Mouse (Mus musculus): ENCODE results near the gene Cacna1d. TPM values are rescaled to one million over a fixed set of nuclear protein-coding genes. Genes with fewer than 3 reads are reported as not detected.

The Cacna1d gene
- polyA plus RNA-seq, 1 experiment from 2014 or later, result 13.5 TPM

DNA sequence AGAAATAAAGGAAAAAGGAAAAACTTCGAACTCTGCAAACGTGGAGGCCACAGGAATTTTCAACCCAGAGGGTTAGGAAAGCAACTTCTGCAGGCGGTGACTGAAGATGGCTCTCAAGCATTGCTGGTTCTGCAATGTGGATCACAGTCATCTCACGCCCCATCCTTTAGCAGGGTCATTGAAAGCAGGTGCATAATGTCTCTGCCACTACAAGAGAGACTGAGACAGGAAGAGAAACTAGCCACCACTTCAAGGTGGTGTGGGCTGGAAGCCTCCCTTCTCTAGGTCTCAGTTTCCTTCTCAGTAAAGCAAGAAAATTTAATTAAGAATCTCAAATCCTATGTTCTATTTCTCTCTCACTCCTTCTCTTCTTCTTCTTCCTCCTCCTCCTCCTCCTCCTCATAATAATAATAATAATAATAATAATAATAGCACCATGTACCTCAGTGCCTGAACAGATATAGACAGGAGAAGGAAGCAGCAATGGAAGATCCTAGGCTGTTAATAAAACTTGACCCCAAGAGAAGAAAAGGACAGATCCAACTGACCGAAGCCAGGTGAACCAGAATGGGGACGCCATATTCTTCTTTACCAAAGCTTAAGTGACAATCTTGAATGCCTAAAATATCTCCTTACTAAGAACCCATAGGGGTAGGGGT is 305.5 kb downstream of the Cacna1d start:
- WGBS, result 93% methylated on average over 6 of the region's 6 CpGs

DNA sequence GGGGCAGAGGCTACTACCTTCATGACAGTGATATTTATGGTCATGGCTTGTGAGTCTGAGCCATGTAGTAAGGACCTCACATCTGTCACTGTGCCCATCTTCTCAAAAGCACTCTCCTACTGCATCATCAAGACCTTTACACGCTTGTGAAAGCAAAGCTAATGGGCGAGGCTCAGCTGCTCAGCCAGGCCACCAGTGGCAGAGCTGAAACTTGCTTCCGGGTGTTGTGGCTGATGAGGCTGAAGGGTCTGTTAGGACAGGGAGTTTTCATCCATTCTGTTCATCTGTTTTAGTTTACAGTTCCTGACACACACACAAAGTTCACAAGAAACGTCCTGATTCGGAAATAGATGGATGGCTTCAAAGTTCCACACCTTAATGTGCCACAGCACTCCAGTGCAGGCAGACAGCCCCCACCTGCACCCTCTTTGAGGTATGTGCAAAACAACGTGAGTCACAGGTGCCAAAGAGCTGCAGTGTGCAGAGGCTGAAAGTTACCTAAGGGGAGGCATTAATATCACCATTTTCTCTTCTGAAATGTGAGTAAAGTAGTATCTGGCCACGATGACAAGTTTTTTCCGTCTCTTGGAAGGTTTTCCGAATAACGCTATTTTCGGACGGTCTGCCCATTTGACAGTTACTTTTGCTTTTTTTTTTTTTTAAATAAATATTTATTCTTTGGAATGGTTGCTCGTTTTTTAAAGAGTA is 306.7 kb downstream of the Cacna1d start:
- ATAC-seq (ENCODE audit: low FRiP score), result no peak
- Histone ChIP-seq H3K27ac (no peak overlapping the region), H3K27me3 (ENCODE audit: control insufficient read depth, insufficient read depth, low read length) (no peaks in the 10 kb centered on the region), H3K4me1 (replicated peaks; ENCODE audit: control insufficient read depth, insufficient read depth, low read length) (no peaks in the 10 kb centered on the region), H3K36me3 (replicated peaks; ENCODE audit: control insufficient read depth, insufficient read depth) (no peaks in the 10 kb centered on the region), H3K9ac (no peak overlapping the region), H3K4me2 (replicated peaks) (no peak overlapping the region), H3K9me3 (ENCODE audit: control insufficient read depth, low read length) (no peaks in the 10 kb centered on the region), H3K4me3 (replicated peaks; ENCODE audit: low read length) (no peak overlapping the region)
- 87% methylated on average over 13 of the region's 13 CpGs for WGBS
- no peak for DNase-seq (ENCODE audit: low spot score)

More for the DNA sequence above, 305.5 kb downstream of the Cacna1d start:
- no peaks in the 10 kb centered on the region for H3K4me1 ChIP-seq (replicated peaks; ENCODE audit: control insufficient read depth, insufficient read depth, low read length)
- H3K4me3 ChIP-seq (replicated peaks; ENCODE audit: low read length), result no peak overlapping the region
- H3K27me3 ChIP-seq (ENCODE audit: control insufficient read depth, insufficient read depth, low read length), result no peaks in the 10 kb centered on the region
- H3K27ac ChIP-seq, result no peak overlapping the region
- no peak for DNase-seq (ENCODE audit: low spot score)
- no peak overlapping the region for H3K4me2 ChIP-seq (replicated peaks)
- ATAC-seq (ENCODE audit: low FRiP score), result no peak
- H3K9me3 ChIP-seq (ENCODE audit: control insufficient read depth, low read length), result no peaks in the 10 kb centered on the region
- H3K36me3 ChIP-seq (replicated peaks; ENCODE audit: control insufficient read depth, insufficient read depth), result no peaks in the 10 kb centered on the region
- no peak overlapping the region for H3K9ac ChIP-seq

- Histone ChIP-seq H3K4me2 (replicated peaks) (no peak overlapping the region), H3K36me3 (replicated peaks; ENCODE audit: control insufficient read depth, insufficient read depth) (no peaks in the 10 kb centered on the region), H3K9me3 (ENCODE audit: control insufficient read depth, low read length) (no peaks in the 10 kb centered on the region), H3K27ac (no peak overlapping the region), H3K4me3 (replicated peaks; ENCODE audit: low read length) (no peak overlapping the region), H3K9ac (no peak overlapping the region), H3K27me3 (ENCODE audit: control insufficient read depth, insufficient read depth, low read length) (no peaks in the 10 kb centered on the region), H3K4me1 (replicated peaks; ENCODE audit: control insufficient read depth, insufficient read depth, low read length) (no peaks in the 10 kb centered on the region)
- 85% methylated on average over 5 of the region's 5 CpGs for WGBS
- DNase-seq (ENCODE audit: low spot score), result no peak
- no peak for ATAC-seq (ENCODE audit: low FRiP score)
These were observed 307.2 kb downstream of the Cacna1d start for GRCm38 (mm10) chr14:30184013-30184412.

- H3K27me3 ChIP-seq (ENCODE audit: control insufficient read depth, insufficient read depth, low read length), result no peaks in the 10 kb centered on the region
- no peaks in the 10 kb centered on the region for H3K36me3 ChIP-seq (replicated peaks; ENCODE audit: control insufficient read depth, insufficient read depth)
- no peak overlapping the region for H3K27ac ChIP-seq
- H3K4me2 ChIP-seq (replicated peaks), result no peak overlapping the region
- ATAC-seq (ENCODE audit: low FRiP score) (no peak), DNase-seq (ENCODE audit: low spot score) (no peak)
- H3K4me1 ChIP-seq (replicated peaks; ENCODE audit: control insufficient read depth, insufficient read depth, low read length), result no peaks in the 10 kb centered on the region
- WGBS, result 76% methylated on average over 18 of the region's 18 CpGs
- no peaks in the 10 kb centered on the region for H3K9me3 ChIP-seq (ENCODE audit: control insufficient read depth, low read length)
- H3K9ac ChIP-seq, result no peak overlapping the region
- no peak overlapping the region for H3K4me3 ChIP-seq (replicated peaks; ENCODE audit: low read length)
These were observed 308.4 kb downstream of the Cacna1d start for GRCm38 (mm10) chr14:30182624-30183524.

DNA sequence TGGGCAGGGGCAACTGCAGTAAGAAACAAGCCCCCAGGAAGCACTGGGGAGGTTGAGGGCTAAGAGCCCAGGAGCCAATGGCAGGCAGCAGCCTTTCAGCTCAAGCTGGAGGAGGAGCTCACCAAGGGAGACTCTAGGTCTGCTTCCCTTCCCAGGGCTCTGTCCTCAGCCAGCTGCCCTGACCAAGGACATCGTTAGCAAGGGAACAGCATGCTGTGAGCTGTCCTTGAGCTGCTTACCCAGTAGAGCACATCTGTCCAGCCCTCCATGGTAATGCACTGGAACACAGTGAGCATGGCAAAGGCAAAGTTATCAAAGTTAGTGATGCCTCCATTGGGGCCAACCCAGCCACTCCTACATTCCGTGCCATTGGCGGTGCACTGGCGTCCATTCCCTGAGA is 312.9 kb downstream of the Cacna1d start:
- Histone ChIP-seq H3K9ac (no peak overlapping the region), H3K4me1 (replicated peaks; ENCODE audit: control insufficient read depth, insufficient read depth, low read length) (no peaks in the 10 kb centered on the region), H3K36me3 (replicated peaks; ENCODE audit: control insufficient read depth, insufficient read depth) (no peaks in the 10 kb centered on the region), H3K9me3 (ENCODE audit: control insufficient read depth, low read length) (no peaks in the 10 kb centered on the region), H3K4me3 (replicated peaks; ENCODE audit: low read length) (no peak overlapping the region), H3K27me3 (ENCODE audit: control insufficient read depth, insufficient read depth, low read length) (no peaks in the 10 kb centered on the region), H3K27ac (no peak overlapping the region), H3K4me2 (replicated peaks) (no peak overlapping the region)
- no peak for ATAC-seq (ENCODE audit: low FRiP score)
- no peak for DNase-seq (ENCODE audit: low spot score)
- WGBS, result 81% methylated on average over 4 of the region's 4 CpGs

- H3K4me1 ChIP-seq (replicated peaks; ENCODE audit: control insufficient read depth, insufficient read depth, low read length), result no peaks in the 10 kb centered on the region
- H3K9ac ChIP-seq, result no peak overlapping the region
- WGBS, result 36% methylated on average over 5 of the region's 5 CpGs
- DNase-seq (ENCODE audit: low spot score) (no peak), ATAC-seq (ENCODE audit: low FRiP score) (no peak)
- H3K4me3 ChIP-seq (replicated peaks; ENCODE audit: low read length), result no peak overlapping the region
- no peak overlapping the region for H3K4me2 ChIP-seq (replicated peaks)
- no peaks in the 10 kb centered on the region for H3K9me3 ChIP-seq (ENCODE audit: control insufficient read depth, low read length)
- no peaks in the 10 kb centered on the region for H3K27me3 ChIP-seq (ENCODE audit: control insufficient read depth, insufficient read depth, low read length)
- no peak overlapping the region for H3K27ac ChIP-seq
- H3K36me3 ChIP-seq (replicated peaks; ENCODE audit: control insufficient read depth, insufficient read depth), result no peaks in the 10 kb centered on the region
These were observed 313.4 kb downstream of the Cacna1d start for GRCm38 (mm10) chr14:30177850-30178249.

DNA sequence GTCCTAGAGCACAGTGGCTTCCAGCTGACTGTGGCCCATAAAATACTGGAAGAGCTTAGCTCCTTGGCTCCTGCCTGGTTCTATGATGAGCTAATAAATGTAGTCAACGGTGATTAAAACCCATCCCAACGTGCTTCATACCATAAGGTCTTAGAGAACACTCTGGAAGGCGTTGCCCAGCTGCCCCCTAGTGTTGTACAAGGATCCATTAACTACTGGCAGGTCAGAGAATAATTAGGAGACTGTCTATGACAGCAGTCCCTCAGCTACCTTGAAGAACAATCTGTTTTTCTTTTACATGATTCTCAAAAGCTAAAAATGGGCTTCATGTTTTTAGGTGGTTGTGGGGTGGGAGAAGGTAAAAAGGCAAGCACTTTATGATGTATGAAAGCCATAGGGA is 315.9 kb downstream of the Cacna1d start:
- no peak overlapping the region for H3K4me3 ChIP-seq (replicated peaks; ENCODE audit: low read length)
- no peaks in the 10 kb centered on the region for H3K9me3 ChIP-seq (ENCODE audit: control insufficient read depth, low read length)
- DNase-seq (ENCODE audit: low spot score), result no peak
- H3K4me1 ChIP-seq (replicated peaks; ENCODE audit: control insufficient read depth, insufficient read depth, low read length), result peaks cover 18% of the 10 kb centered on the region
- no peak overlapping the region for H3K4me2 ChIP-seq (replicated peaks)
- H3K9ac ChIP-seq, result no peak overlapping the region
- 70% methylated on average over 3 of the region's 3 CpGs for WGBS
- no peaks in the 10 kb centered on the region for H3K36me3 ChIP-seq (replicated peaks; ENCODE audit: control insufficient read depth, insufficient read depth)
- ATAC-seq (ENCODE audit: low FRiP score), result no peak
- no peaks in the 10 kb centered on the region for H3K27me3 ChIP-seq (ENCODE audit: control insufficient read depth, insufficient read depth, low read length)
- no peak overlapping the region for H3K27ac ChIP-seq

- no peak for DNase-seq (ENCODE audit: low spot score)
- Histone ChIP-seq H3K4me3 (replicated peaks; ENCODE audit: low read length) (no peak overlapping the region), H3K4me2 (replicated peaks) (no peak overlapping the region), H3K27me3 (ENCODE audit: control insufficient read depth, insufficient read depth, low read length) (no peaks in the 10 kb centered on the region), H3K27ac (no peak overlapping the region), H3K9ac (no peak overlapping the region), H3K9me3 (ENCODE audit: control insufficient read depth, low read length) (no peaks in the 10 kb centered on the region), H3K36me3 (replicated peaks; ENCODE audit: control insufficient read depth, insufficient read depth) (no peaks in the 10 kb centered on the region), H3K4me1 (replicated peaks; ENCODE audit: control insufficient read depth, insufficient read depth, low read length) (peaks cover 18% of the 10 kb centered on the region)
- no peak for ATAC-seq (ENCODE audit: low FRiP score)
- 72% methylated on average over 12 of the region's 12 CpGs for WGBS
These were observed 318.2 kb downstream of the Cacna1d start for GRCm38 (mm10) chr14:30172821-30173755.

Data from hindbrain, embryonic 14.5 days (tissue).